Mouse (Mus musculus): ENCODE measurements around the gene Creb5.
A peak's percentile ranks its signal among the peaks of the same experiment; 100 is the strongest.

Gene Creb5

GRCm38 (mm10) chr6:53493864-53494263, 206.8 kb downstream of the Creb5 start:
- no peak for DNase-seq (ENCODE audit: low spot score)

- DNase-seq (ENCODE audit: low spot score), result no peak
These were observed 208.6 kb downstream of the Creb5 start for GRCm38 (mm10) chr6:53495667-53496066.

- peak; percentile 76 for DNase-seq (ENCODE audit: low spot score)
These were observed 209.3 kb downstream of the Creb5 start for GRCm38 (mm10) chr6:53496325-53496753.

DNA sequence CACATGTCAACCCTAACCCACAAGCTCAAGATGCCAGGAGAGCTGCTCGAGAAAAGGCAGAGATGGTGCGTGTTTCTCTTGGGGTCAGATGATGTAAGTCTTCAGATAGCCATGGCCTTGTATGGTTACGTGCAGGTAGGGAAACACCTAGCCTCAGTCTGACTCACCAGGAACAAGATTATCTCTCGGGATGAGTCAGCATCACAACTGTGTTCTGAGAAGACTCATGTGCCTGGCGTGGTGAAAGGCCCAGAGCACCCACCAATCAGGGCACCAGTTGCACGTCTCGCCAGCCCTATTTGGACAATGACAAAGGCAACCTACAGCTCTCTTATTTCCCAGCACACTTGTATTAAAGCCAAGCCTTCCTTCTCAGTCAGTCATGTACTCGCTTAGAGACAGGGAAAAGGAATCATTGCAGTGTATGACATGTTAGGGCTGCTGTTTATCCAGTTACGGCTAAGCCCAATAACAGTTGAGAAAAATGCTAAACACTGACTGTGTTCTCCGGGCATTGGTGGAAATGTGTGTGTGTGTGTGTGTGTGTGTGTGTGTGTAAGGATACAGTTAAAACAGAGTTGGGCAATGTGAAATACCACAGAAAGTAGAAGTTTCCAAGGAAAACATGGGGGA, 210.9 kb downstream of the Creb5 start:
- no peak for DNase-seq (ENCODE audit: low spot score)

DNA sequence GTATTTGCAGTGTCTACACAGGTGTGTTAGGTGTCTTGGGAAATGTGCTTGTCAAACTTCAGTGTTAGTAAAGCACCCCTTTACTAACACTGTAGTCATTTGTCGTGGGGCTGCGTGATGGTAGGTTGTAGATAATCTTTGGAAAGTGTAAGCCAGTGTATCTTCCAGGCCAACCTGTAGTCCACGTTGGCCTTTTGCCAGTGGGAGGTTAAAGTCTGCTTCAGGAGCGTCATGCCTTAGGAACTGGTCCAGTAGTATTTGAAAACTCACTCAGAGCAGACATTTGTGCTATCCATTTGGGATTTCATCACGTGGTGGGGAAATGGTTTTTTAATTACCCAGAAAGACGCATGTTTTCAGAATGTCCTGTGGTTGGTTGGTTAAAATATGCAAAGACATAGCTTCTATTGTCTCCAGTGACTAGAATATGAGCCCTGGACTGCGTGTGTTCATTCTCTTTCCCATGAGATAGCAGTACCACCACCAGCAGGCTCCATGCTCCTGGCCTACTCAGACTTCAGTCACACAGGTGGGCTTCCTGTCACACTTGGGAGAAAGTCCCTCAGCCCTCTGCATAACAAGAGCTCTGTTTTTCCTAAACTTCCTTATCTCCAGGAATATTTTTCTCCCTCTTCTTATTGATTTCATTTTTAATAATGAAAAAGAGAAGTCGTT, 212.7 kb downstream of the Creb5 start:
- DNase-seq (ENCODE audit: low spot score), result no peak

DNA sequence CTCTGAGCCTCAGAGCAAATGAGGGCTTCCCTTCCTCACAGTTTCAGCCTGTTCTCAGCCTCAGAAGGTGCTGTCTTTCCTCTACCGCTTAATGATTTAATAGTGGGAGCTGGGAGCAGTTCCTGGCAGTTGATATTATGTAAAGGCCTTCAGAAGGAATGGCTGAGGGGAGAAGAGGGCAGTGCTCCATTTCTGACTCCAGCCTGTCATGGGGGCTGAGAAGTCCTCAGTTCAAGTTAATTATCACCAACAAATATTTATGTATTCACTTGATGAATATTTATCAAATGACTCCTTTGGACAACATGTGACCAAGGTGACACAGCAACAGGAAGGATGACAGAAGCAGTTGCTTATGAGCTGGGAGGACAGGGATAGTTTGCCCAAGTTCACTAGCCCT, 214.2 kb downstream of the Creb5 start:
- no peak for DNase-seq (ENCODE audit: low spot score)

GRCm38 (mm10) chr6:53506947-53507564, 220.0 kb downstream of the Creb5 start:
- no peak for DNase-seq (ENCODE audit: low spot score)

DNA sequence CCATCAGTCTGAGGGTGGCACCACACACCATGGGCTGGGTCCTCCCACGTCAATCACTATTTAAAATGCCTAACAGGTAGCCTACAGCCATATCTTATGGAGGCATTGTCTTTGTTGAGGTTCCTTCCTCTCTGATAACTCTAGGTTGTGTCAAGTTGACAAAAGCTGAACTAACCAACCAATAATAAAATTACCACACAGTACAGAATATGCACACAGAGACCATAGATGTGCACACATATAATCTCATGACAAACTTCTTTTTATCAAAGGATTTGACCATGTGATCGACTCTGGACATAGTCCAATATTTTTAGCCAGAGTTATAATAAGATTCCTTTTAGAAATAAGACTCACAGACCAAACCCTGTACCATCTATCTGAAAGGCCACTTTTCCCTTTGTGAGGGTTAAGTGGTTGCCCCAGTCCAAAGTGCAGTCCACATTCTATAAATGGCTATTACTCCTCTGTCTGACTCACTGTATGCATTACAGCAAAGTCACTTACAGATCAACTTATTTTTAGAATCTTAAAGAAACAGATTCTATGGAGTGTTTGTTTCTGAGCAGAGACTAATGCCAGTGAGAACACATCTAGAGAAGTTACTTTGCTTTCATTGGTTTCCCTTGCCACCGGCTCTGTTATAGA, 221.9 kb downstream of the Creb5 start:
- DNase-seq (ENCODE audit: low spot score), result no peak

DNA sequence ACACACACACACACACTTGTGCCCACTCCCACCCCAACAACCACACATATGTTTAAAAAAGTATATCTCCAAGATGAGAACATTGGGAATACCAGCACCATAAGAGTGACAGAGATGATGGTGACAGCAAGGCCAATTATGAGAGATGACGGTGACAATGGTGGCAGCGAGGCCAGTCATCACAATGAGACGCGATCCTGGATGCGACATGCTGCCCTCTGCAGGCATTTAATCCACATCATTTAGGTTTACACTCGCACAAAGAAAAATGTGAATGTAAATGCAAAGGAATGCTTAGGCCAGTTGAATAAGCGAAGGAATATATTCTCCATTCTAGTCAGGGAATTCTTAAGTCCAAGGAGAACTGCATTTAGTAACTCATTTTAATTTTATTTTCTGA, 222.9 kb downstream of the Creb5 start:
- DNase-seq (ENCODE audit: low spot score), result no peak

- DNase-seq (ENCODE audit: low spot score), result no peak
These were observed 225.2 kb downstream of the Creb5 start for GRCm38 (mm10) chr6:53512226-53512625.

GRCm38 (mm10) chr6:53513380-53513779, 226.3 kb downstream of the Creb5 start:
- DNase-seq (ENCODE audit: low spot score), result no peak

DNA sequence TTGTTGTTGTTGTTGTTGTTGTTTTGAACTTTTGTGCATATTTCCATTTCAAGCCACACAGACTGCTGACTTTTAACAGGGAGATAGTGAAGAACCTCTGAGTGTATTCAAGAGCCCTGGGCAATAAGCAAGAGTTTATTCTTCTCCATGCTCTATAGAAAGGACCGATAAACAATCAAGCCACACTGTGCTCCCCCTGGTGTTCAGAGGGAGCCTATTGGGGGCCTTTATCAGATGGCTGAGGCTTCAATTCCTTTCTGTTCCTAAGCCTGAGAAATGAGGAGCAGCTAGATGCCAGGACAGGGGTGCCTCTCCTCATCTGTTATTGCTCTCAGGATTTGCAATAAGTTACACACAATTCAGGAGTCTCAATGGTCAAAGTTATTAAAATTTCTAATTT, 227.8 kb downstream of the Creb5 start:
- DNase-seq (ENCODE audit: low spot score), result no peak

GRCm38 (mm10) chr6:53515611-53516010, 228.5 kb downstream of the Creb5 start:
- DNase-seq (ENCODE audit: low spot score), result no peak

GRCm38 (mm10) chr6:53517371-53517945, 230.4 kb downstream of the Creb5 start:
- no peak for DNase-seq (ENCODE audit: low spot score)

GRCm38 (mm10) chr6:53523743-53524497, 236.8 kb downstream of the Creb5 start:
- peak; percentile 51 for DNase-seq (ENCODE audit: low spot score)

GRCm38 (mm10) chr6:53526460-53526859, 239.4 kb downstream of the Creb5 start:
- DNase-seq (ENCODE audit: low spot score), result no peak

DNA sequence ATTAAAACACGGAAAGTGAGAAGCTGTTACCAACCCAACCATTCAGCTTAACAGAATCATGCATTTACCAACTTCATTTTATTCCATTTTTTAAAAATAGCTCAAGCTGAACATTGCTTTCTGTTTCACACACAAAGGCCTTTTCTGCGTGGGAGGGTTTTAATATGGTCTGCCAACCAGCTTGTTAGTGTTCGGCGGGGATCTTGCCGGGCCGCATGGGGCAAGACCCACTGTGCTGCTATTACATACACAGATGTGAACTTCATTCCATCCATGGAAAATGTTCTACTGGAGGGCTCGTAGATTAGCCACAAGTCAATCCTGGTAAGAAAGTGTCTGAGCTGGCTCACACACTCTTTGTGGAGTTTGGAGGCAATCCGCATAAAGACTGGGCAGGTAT, 243.7 kb downstream of the Creb5 start:
- no peak for DNase-seq (ENCODE audit: low spot score)

DNA sequence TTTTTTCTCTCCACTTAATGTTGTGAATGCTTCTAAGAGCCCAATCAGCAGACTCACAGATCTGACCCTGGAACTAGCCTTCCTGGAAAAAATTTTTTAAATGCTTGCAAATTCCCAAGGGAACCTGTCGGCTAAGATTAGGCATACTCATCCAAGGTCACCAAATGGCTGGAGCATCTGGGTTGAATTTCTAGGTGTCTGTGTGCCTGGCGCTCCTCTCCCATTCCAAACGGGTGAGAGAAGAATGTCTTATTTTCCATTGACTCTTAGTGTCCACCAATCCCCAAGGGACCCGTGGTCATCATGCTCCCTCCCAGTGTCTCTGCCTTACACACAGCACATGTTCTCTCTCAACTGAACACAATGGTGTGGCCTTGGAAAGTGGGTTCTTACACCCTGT, 244.4 kb downstream of the Creb5 start:
- no peak for DNase-seq (ENCODE audit: low spot score)

- peak; percentile 21 for DNase-seq (ENCODE audit: low spot score)
These were observed 250.5 kb downstream of the Creb5 start for GRCm38 (mm10) chr6:53537530-53537929.

GRCm38 (mm10) chr6:53541798-53542197, 254.7 kb downstream of the Creb5 start:
- DNase-seq (ENCODE audit: low spot score), result no peak

DNA sequence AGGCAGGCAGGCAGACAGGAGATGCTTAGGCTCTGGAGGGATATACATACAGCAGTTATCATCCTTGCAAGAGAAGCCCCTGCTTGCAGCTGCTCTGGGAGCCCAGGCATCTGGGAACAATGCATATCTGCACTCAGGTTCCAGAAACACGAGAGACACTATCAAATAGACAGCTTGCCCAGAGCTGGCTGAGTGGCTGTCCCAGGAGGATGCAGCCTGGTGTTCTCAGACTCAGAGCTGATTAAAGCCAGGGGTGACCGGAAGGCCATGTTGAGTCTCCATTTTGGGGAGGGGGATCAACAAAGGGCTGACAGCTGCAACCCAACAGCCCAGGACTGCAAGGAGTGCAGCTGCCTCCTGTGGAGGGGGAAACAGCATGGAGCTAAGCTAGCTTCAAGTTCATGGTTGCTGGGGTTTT, 258.4 kb downstream of the Creb5 start:
- no peak for DNase-seq (ENCODE audit: low spot score)

- DNase-seq (ENCODE audit: low spot score), result no peak
These were observed 258.9 kb downstream of the Creb5 start for GRCm38 (mm10) chr6:53545989-53546388.

Data from adipocyte (in vitro differentiated cells).